Mouse (Mus musculus) spleen, postnatal 36 days (tissue): ENCODE results near the gene Gm1043.
A peak's percentile ranks its signal among the peaks of the same experiment; 100 is the strongest.

Experiments used
- DNase-seq, 2 experiments: peaks; one replicate each; pipeline ENCODE4 v3.0.0; 2022; ENCODE audit warnings: low spot score in 2 of 2, mixed read lengths in 1 of 2

Gm1043 gene

GRCm38 (mm10) chr5:37109280-37109849 lies 24.2 kb downstream of the Gm1043 start:
- peak; percentile 69 to 74 for DNase-seq

GRCm38 (mm10) chr5:37112389-37112788 lies 27.2 kb downstream of the Gm1043 start:
- no peak for DNase-seq

GRCm38 (mm10) chr5:37117126-37117525 lies 32.0 kb downstream of the Gm1043 start:
- DNase-seq = no peak

- no peak for DNase-seq
These were observed 33.1 kb downstream of the Gm1043 start for GRCm38 (mm10) chr5:37118242-37118641.

DNA sequence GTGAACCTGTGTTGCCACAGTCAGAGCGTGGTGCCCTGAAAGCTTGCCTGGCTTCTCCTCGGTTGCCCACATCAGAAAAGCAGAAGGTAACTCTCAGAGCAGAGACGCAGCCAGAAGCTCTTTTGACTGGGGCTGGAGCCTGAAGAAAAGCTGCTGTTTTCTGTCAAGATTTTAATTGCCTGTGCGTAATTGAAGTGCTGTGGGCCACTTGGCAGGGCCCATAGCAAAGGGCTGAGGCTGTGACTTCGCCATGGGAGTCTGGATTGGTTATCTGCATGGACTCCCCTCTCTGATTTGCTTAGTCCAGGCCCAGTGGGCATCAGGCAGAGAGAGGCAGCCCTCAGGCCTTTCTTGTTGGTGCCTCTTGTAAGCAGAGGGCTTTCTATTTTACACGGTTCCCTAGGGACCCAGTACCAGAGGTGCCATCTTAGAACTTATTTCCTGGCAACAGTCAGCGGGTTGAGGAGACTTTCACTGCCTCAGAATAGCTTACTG lies 36.1 kb downstream of the Gm1043 start:
- DNase-seq = peak; percentile 16 to 24

DNA sequence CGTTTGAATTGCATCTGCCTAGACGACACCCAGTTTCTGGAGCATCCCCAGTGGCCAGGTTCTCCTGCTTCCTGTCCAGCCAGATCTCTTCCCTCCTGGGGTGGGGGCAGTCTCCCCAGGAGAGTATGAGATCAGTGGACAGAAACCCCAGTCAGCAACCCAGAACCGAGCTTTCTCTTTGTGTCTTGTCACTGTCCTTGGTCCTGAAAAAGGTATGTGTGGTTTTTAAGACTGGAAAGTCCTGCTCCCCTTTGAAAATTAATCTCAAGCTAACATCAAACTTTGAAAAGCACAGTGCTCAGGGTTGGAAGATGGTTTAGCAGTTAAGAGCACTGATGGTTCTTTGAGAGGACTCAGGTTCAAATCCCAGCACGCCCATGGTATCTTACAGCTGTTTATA lies 46.7 kb downstream of the Gm1043 start:
- no peak for DNase-seq

- no peak for DNase-seq
These were observed 56.6 kb downstream of the Gm1043 start for GRCm38 (mm10) chr5:37141745-37142144.

GRCm38 (mm10) chr5:37147536-37147935 lies 62.4 kb downstream of the Gm1043 start:
- DNase-seq = peak; percentile 10 to 20

DNA sequence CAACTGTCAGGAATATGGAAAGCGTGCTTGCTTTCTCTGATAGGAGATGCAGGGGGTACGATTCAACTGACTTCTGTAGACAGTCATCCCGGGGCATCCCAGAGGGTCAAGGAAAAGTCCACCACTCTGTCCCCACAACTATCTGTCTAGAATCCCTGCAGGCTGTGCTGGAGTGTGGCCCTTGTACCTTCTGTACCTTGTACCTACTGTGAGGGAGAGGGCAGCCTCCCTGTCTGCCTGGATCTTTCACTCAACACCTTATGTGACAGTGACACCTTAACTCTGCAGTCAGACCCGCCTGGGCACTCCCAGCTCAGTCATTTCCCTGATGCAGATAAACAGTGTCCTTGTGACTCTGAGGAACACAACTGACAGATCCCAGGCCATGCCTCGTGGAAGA lies 65.5 kb downstream of the Gm1043 start:
- no peak for DNase-seq

DNA sequence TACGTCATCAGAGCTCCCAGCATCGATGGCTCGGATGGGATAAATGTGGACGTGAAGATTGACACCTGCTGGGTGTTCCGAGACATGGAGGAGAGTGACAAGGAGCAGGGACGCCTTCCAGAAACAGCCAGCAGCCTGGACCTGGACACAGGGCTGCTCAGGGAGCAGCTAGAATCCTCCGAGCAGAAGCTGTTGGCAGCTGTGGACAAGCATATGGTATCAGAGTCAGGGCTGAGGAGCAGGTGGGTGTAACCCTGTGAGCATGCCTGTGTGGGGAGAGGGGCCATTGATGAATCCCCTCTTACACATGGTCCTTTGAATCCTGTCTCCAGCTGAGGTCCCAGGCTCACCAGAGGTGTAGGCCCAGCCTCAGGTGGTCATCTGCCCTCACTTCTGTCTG lies 69.3 kb downstream of the Gm1043 start:
- DNase-seq = no peak

- DNase-seq = peak in 1 of 2 experiments; percentile 5
These were observed 73.2 kb downstream of the Gm1043 start for GRCm38 (mm10) chr5:37158408-37158807.

- DNase-seq = peak; percentile 3 to 8
These were observed 78.0 kb downstream of the Gm1043 start for GRCm38 (mm10) chr5:37162871-37163781.

GRCm38 (mm10) chr5:37176466-37176865 lies 91.3 kb downstream of the Gm1043 start:
- no peak for DNase-seq

GRCm38 (mm10) chr5:37177061-37177460 lies 91.9 kb downstream of the Gm1043 start:
- no peak for DNase-seq

DNA sequence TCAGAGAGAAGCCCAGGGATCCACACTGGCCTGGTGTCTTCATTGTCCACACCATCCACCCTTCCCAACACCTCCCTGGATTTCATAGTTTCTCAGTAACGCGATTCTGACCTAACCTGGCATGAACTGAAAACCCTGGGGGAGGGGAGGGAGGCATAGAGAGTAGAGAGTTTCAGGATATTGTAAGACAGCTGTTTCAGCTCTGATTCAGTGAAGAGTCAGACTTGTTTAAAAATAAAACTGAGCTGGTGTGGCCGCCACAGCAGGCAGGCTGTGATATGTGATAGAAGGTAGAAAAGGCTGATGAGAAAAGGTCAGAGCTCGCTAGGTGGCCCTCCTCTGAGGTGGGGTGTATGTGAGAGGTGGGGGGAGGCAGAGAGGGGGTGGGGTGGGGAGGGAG lies 93.6 kb downstream of the Gm1043 start:
- DNase-seq = no peak

GRCm38 (mm10) chr5:37179872-37180271 lies 94.7 kb downstream of the Gm1043 start:
- DNase-seq = no peak

- no peak for DNase-seq
These were observed 95.5 kb downstream of the Gm1043 start for GRCm38 (mm10) chr5:37180624-37181023.

- no peak for DNase-seq
These were observed 99.4 kb downstream of the Gm1043 start for GRCm38 (mm10) chr5:37184605-37185004.

DNA sequence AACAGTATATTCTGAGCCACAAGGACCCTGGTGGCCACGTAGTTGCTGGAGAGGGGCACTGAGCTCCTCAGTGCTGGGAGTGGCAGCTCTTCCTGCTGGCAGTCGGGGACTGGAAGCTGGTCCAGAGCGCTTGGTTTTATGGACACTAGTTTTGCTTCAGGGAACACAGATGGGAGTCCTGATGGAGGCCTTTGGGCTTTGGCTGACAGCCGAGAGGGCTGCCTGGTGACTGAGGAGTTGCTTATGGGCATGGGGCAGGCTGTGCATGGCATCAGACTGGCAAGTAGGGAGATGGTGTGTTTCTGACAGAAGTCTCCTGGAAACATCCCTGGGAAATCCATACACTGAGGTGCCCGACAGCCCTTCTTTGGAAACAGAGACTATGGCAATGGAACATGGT lies 105.2 kb downstream of the Gm1043 start:
- no peak for DNase-seq

GRCm38 (mm10) chr5:37196196-37196595 lies 111.0 kb downstream of the Gm1043 start:
- no peak for DNase-seq

GRCm38 (mm10) chr5:37196666-37197250 lies 111.6 kb downstream of the Gm1043 start:
- DNase-seq = no peak

DNA sequence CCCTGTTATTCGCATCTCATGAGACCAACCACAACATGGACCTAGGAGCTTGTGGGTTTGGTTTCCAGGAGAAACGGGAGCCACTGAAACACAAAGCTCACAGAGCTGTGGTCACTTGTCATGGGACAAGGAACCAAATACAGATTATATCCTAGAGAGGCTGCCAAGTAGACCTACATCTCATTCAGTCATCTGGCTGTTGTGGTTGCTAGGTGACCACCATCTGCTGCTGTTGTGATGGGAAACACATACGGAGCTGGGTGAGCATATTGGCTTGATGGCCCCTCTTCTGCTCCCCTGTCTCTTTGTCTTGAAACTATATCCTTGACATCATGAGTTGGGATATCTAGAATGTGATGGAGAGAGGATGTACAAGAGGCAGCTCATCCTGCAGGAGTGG lies 112.3 kb downstream of the Gm1043 start:
- DNase-seq = no peak
